Mouse (Mus musculus): Measurements from ENCODE around the gene Ganc. TPM values are rescaled to one million over a fixed set of nuclear protein-coding genes. Genes with fewer than 3 reads are reported as not detected.
A peak's percentile ranks its signal among the peaks of the same experiment; 100 is the strongest.

The Ganc gene
- polyA plus RNA-seq, 1 experiment: 16.7 TPM

DNA sequence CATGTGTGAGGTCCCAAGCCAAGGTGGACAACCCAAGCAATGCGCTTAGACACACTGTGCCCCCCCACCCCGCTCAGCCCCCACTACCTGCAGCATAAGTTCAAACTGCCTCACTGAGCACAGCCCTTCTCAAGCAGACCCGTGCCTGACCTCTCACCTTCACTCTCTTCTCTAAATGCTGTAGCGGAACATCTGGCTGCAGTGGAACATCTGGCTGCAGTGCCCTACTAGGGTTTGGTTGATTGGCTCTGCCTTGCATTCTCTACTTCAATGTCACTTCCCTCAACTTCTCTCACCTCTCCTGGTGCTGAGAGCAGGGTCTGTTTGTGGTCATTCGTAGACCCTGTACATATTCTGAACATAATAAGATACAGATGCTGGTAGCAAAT is 61.7 kb downstream of the Ganc start:
- 79% methylated on average over 5 of the region's 5 CpGs for WGBS
- no peak for TF ChIP-seq POLR2A (IDR thresholded peaks at IDR 0.05; ENCODE audit: borderline replicate concordance, extremely low read depth, low read depth, low read length)
- no peak for TF ChIP-seq CTCF (IDR thresholded peaks at IDR 0.05; ENCODE audit: insufficient read depth, low read length)
- no peak for DNase-seq
- no peak overlapping the region for H3K4me3 ChIP-seq (replicated peaks; ENCODE audit: extremely low read depth, low read depth, low read length)
- no peaks in the 10 kb centered on the region for H3K4me1 ChIP-seq (ENCODE audit: control insufficient read depth, insufficient read depth, low read length)

DNA sequence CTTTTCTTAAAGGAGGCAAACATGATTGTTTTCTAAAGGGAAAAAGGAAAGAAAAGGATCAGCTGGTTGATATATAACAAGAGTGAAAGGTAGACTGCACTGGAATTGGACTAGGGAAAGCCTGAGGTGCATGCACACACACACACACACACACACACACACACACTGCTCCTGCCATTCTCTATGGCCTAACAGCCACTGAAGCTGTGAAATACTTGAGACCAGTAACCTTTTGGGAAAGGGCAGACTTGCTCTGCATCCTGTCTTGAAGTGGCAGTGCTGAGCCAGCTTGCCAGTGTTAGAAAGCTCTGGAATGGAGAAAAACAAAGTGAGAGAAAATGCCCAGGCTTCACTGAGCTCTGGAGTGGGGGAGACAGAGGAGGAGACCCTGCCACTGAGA is 64.3 kb downstream of the Ganc start:
- TF ChIP-seq POLR2A (IDR thresholded peaks at IDR 0.05; ENCODE audit: borderline replicate concordance, extremely low read depth, low read depth, low read length): no peak
- no peak for TF ChIP-seq CTCF (IDR thresholded peaks at IDR 0.05; ENCODE audit: insufficient read depth, low read length)

DNA sequence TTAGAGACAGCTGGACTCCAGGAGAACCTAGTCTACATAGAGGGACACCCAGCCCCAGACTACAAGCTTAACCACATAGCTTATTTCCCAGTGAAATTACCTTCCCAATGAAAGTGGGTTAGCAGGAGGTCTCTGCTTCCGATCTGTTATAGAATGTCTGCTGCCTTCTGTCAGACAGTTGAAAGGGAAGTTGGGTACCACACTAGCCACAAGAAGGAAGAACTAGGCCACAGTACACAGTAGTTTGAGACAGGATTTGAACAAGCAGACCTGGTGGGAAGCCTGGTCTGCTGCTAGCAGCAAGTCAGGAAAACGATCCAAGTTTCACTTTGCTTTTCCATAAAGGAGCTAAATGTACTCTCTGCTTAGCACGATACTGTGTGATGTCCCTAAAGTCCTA is 65.5 kb downstream of the Ganc start:
- H3K4me3 ChIP-seq (replicated peaks; ENCODE audit: extremely low read depth, low read depth, low read length): no peak overlapping the region
- H3K4me1 ChIP-seq (ENCODE audit: control insufficient read depth, insufficient read depth, low read length): no peaks in the 10 kb centered on the region
- no peak for TF ChIP-seq POLR2A (IDR thresholded peaks at IDR 0.05; ENCODE audit: borderline replicate concordance, extremely low read depth, low read depth, low read length)
- TF ChIP-seq CTCF (IDR thresholded peaks at IDR 0.05; ENCODE audit: insufficient read depth, low read length): no peak
- DNase-seq: no peak
- WGBS: 77% methylated on average over 3 of the region's 3 CpGs

More for the DNA sequence above, 64.3 kb downstream of the Ganc start:
- no peak for DNase-seq
- Histone ChIP-seq H3K4me1 (ENCODE audit: control insufficient read depth, insufficient read depth, low read length) (no peaks in the 10 kb centered on the region), H3K4me3 (replicated peaks; ENCODE audit: extremely low read depth, low read depth, low read length) (no peak overlapping the region)

DNA sequence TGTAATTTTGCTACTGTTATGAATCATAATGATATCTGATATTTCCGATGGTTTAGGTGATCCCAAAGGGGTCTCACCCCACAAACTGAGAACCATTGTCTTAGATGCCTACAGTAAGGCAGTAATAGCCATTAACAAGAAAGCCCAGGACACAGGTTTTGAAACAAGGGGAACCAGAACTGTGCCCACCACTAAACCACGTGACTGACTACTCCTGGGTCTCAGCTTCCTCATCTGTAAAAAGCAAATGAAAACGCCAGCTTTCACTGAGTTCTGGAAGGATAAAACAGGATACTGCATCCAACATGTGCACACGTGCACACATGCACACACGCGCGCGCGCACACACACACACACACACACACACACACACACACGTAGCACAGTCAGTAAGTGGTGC is 66.0 kb downstream of the Ganc start:
- TF ChIP-seq POLR2A (IDR thresholded peaks at IDR 0.05; ENCODE audit: borderline replicate concordance, extremely low read depth, low read depth, low read length) (no peak), CTCF (IDR thresholded peaks at IDR 0.05; ENCODE audit: insufficient read depth, low read length) (no peak)
- Histone ChIP-seq H3K4me3 (replicated peaks; ENCODE audit: extremely low read depth, low read depth, low read length) (no peak overlapping the region), H3K4me1 (ENCODE audit: control insufficient read depth, insufficient read depth, low read length) (no peaks in the 10 kb centered on the region)
- WGBS: 83% methylated on average over 10 of the region's 10 CpGs
- DNase-seq: no peak

DNA sequence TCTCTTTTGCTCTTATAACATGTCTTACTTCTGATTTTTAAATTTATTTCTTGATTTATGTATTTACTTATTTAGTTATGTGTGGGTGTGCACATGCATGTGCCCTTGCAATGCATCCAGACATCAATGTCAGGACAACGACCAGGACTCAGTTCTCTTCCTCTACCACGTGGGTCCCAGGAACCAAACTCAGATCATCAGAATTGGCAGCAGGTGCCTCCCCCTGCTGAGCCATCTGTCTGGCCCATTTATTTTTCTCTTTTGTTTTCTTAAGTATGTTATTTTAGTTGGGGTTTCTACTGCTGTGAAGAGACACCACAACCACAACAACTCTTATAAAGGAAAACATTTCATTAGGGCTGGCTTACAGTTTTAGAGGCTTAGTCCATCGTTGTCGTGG is 67.2 kb downstream of the Ganc start:
- DNase-seq: no peak
- WGBS: 77% methylated on average over 4 of the region's 4 CpGs
- no peaks in the 10 kb centered on the region for H3K4me1 ChIP-seq (ENCODE audit: control insufficient read depth, insufficient read depth, low read length)
- no peak for TF ChIP-seq POLR2A (IDR thresholded peaks at IDR 0.05; ENCODE audit: borderline replicate concordance, extremely low read depth, low read depth, low read length)
- no peak for TF ChIP-seq CTCF (IDR thresholded peaks at IDR 0.05; ENCODE audit: insufficient read depth, low read length)
- H3K4me3 ChIP-seq (replicated peaks; ENCODE audit: extremely low read depth, low read depth, low read length): no peak overlapping the region

DNA sequence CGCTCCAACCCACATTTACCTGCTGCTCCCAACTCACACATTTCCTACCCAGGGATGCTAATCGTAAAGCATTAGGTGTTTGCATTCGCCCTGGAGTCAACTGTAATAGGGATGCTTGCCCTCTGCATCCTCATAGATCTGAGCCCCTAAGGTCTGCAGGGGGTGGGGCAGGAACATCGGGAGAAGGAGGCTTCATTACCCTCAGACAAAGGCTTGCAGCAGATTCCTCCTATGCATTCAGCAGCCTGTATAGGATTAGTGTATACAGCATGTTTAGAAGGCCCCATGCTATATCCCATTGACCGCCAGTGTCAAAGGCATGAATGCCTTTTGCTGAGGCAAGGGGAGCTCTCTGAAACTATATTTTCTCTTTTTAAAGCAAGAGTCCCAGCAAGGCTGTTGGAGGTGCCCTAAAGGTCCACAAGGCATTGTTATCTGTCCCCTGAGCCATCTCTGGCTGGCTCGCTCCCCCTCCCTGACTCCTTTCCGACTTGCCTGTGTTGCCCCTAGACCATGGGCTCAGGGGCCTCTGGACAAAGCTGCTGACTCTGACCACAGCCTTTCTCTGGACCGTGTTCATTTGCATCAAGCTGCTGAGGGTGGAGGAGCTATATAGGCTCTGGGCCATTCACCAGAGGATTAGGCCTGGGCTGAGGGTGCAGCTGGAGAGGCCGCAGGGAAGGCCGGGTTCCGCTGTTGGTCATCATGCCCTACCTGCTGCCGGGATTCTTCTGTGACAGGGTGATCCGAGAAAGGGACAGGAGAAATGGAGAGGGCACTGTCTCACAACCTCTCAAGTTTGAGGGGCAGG is 72.8 kb downstream of the Ganc start:
- no peaks in the 10 kb centered on the region for H3K4me1 ChIP-seq (ENCODE audit: control insufficient read depth, insufficient read depth, low read length)
- TF ChIP-seq POLR2A (IDR thresholded peaks at IDR 0.05; ENCODE audit: borderline replicate concordance, extremely low read depth, low read depth, low read length): no peak
- TF ChIP-seq CTCF (IDR thresholded peaks at IDR 0.05; ENCODE audit: insufficient read depth, low read length): no peak
- DNase-seq: no peak
- no peak overlapping the region for H3K4me3 ChIP-seq (replicated peaks; ENCODE audit: extremely low read depth, low read depth, low read length)
- WGBS: 85% methylated on average over 13 of the region's 13 CpGs

DNA sequence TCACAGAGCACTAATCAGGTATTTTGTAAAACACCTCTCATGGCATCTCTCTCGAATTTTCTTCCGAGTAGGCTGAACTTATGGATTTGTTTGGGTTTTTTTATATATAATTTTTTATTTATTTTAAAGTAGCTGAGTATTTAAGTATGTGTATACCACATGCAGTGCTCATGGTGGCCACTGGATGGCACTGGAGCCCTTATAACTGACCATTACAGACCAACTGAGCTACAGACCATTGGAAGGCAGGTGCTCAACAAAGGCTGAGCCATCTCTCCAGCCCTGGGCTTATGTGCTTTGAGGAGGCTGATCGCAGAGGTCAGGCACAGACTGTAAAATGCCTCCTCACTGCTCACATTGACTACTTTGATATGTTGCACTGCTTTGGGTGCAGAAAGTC is 74.9 kb downstream of the Ganc start:
- peak; percentile 59 for DNase-seq
- TF ChIP-seq CTCF (IDR thresholded peaks at IDR 0.05; ENCODE audit: insufficient read depth, low read length) (peak; percentile 68), POLR2A (IDR thresholded peaks at IDR 0.05; ENCODE audit: borderline replicate concordance, extremely low read depth, low read depth, low read length) (no peak)
- Histone ChIP-seq H3K4me1 (ENCODE audit: control insufficient read depth, insufficient read depth, low read length) (no peaks in the 10 kb centered on the region), H3K4me3 (replicated peaks; ENCODE audit: extremely low read depth, low read depth, low read length) (no peak overlapping the region)
- 55% methylated on average over 3 of the region's 3 CpGs for WGBS

DNA sequence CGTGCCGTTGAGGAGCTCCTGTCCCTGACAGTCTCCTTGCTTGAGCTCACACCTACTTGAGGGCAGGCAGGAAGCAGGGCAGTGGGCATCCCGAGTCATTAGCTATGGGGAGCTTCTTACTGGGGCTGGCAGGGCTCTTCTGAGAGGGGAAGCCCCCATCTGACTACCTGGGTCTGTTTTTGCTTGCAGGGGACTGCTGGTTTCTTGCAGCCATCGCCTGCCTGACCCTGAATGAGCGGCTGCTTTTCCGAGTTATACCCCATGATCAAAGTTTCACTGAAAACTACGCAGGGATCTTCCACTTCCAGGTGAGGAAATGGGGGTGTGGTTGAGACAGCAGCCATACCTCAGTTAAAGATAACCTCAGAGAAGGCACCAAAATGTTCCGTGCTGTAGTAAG is 78.2 kb downstream of the Ganc start:
- no peaks in the 10 kb centered on the region for H3K4me1 ChIP-seq (ENCODE audit: control insufficient read depth, insufficient read depth, low read length)
- TF ChIP-seq POLR2A (IDR thresholded peaks at IDR 0.05; ENCODE audit: borderline replicate concordance, extremely low read depth, low read depth, low read length) (no peak), CTCF (IDR thresholded peaks at IDR 0.05; ENCODE audit: insufficient read depth, low read length) (no peak)
- WGBS: 56% methylated on average over 8 of the region's 8 CpGs

DNA sequence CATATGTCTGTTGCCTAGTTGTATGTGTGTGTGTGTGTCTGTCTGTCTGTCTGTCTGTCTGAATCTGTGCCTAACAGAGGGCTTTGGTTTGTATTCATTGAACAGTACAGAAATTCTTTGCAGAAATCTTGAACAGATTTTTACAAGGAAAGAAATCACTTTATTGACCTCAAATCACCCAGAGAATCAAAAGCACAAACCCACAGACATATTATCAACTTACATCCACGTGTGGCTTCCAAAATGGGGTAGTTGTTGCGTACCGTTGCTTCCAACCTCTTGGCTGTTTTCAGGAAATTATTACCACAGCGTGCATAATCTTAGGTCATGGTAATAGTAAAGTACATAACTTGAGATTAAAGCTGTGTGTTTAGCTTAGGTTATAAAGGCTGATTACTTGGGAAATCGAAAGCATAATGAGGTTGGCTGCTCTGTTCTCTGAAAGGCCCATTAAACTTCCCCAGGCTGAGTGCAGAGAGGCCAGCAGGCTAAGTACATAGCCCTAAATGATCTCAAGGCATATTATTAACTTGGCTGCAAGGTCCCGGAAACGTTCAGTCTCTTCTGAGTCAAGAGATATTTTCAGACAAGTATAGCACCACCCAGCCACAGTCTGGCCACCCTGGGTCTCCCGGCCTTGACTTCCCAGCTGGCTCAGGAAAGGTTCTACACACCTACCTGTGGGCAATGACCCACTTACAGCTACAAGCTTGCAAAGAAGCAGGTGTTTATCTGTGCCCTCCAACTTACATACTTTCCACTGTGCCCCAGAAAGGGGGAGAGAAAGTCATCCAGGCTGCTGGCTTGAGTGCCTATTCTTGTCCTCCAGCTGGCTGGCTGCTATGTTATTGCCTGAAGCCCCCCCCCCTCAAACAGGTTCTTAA is 79.1 kb downstream of the Ganc start:
- DNase-seq: no peak
- H3K4me1 ChIP-seq (ENCODE audit: control insufficient read depth, insufficient read depth, low read length): no peaks in the 10 kb centered on the region
- TF ChIP-seq CTCF (IDR thresholded peaks at IDR 0.05; ENCODE audit: insufficient read depth, low read length) (no peak), POLR2A (IDR thresholded peaks at IDR 0.05; ENCODE audit: borderline replicate concordance, extremely low read depth, low read depth, low read length) (no peak)
- no peak overlapping the region for H3K4me3 ChIP-seq (replicated peaks; ENCODE audit: extremely low read depth, low read depth, low read length)
- 49% methylated on average over 8 of the region's 8 CpGs for WGBS

More for the DNA sequence above, 78.2 kb downstream of the Ganc start:
- H3K4me3 ChIP-seq (replicated peaks; ENCODE audit: extremely low read depth, low read depth, low read length): no peak overlapping the region
- no peak for DNase-seq
